Mouse (Mus musculus): ENCODE measurements around the gene Tspear. TPM values are rescaled to one million over a fixed set of nuclear protein-coding genes. Genes with fewer than 3 reads are reported as not detected.
"Not testable (repeated sequence)": the region's sequence is repeated elsewhere in the genome, so short reads cannot be mapped to it uniquely, and the experiment has no call there.

Gene Tspear
- polyA plus RNA-seq, 1 experiment: 0.55 TPM

GRCm38 (mm10) chr10:77728280-77728679, 41.9 kb downstream of the Tspear start:
- Histone ChIP-seq H3K27me3 (ENCODE audit: control insufficient read depth, insufficient read depth, low read length) (no peaks in the 10 kb centered on the region), H3K4me3 (ENCODE audit: extremely low read depth, insufficient read depth, insufficient read length) (no peak overlapping the region), H3K27ac (ENCODE audit: insufficient read depth, low read length) (no peak overlapping the region), H3K36me3 (ENCODE audit: control insufficient read depth, insufficient read depth, low read length) (no peaks in the 10 kb centered on the region), H3K4me1 (ENCODE audit: control insufficient read depth, insufficient read depth, insufficient read length) (no peaks in the 10 kb centered on the region)
- TF ChIP-seq POLR2A (IDR thresholded peaks at IDR 0.05; ENCODE audit: low read depth, low read length): no peak
- DNase-seq (ENCODE audit: low read depth in 1 of 2, low spot score in 2 of 2): no peak
- WGBS: 68% methylated on average over 4 of the region's 4 CpGs

- Histone ChIP-seq H3K27me3 (ENCODE audit: control insufficient read depth, insufficient read depth, low read length) (no peaks in the 10 kb centered on the region), H3K36me3 (ENCODE audit: control insufficient read depth, insufficient read depth, low read length) (no peaks in the 10 kb centered on the region), H3K4me1 (ENCODE audit: control insufficient read depth, insufficient read depth, insufficient read length) (no peaks in the 10 kb centered on the region), H3K4me3 (ENCODE audit: extremely low read depth, insufficient read depth, insufficient read length) (no peak overlapping the region), H3K27ac (ENCODE audit: insufficient read depth, low read length) (no peak overlapping the region)
- 56% methylated on average over 4 of the region's 4 CpGs for WGBS
- no peak for DNase-seq (ENCODE audit: low read depth in 1 of 2, low spot score in 2 of 2)
- TF ChIP-seq POLR2A (IDR thresholded peaks at IDR 0.05; ENCODE audit: low read depth, low read length): no peak
- TF ChIP-seq CTCF (IDR thresholded peaks at IDR 0.05; ENCODE audit: extremely low read depth, insufficient read depth, insufficient read length, insufficient replicate concordance): no peak
These were observed 42.9 kb downstream of the Tspear start for GRCm38 (mm10) chr10:77729241-77729640.

- TF ChIP-seq CTCF (IDR thresholded peaks at IDR 0.05; ENCODE audit: extremely low read depth, insufficient read depth, insufficient read length, insufficient replicate concordance) (no peak), POLR2A (IDR thresholded peaks at IDR 0.05; ENCODE audit: low read depth, low read length) (no peak)
- WGBS: 88% methylated on average over 1 of the region's 1 CpGs
- DNase-seq (ENCODE audit: low read depth in 1 of 2, low spot score in 2 of 2): no peak
- Histone ChIP-seq H3K27ac (ENCODE audit: insufficient read depth, low read length) (no peak overlapping the region), H3K36me3 (ENCODE audit: control insufficient read depth, insufficient read depth, low read length) (no peaks in the 10 kb centered on the region), H3K27me3 (ENCODE audit: control insufficient read depth, insufficient read depth, low read length) (no peaks in the 10 kb centered on the region), H3K4me3 (ENCODE audit: extremely low read depth, insufficient read depth, insufficient read length) (no peak overlapping the region), H3K4me1 (ENCODE audit: control insufficient read depth, insufficient read depth, insufficient read length) (no peaks in the 10 kb centered on the region)
These were observed 49.6 kb downstream of the Tspear start for GRCm38 (mm10) chr10:77735928-77736327.

GRCm38 (mm10) chr10:77738929-77739328, 52.6 kb downstream of the Tspear start:
- no peaks in the 10 kb centered on the region for H3K36me3 ChIP-seq (ENCODE audit: control insufficient read depth, insufficient read depth, low read length)
- 53% methylated on average over 4 of the region's 4 CpGs for WGBS
- no peak overlapping the region for H3K4me3 ChIP-seq (ENCODE audit: extremely low read depth, insufficient read depth, insufficient read length)
- H3K27ac ChIP-seq (ENCODE audit: insufficient read depth, low read length): no peak overlapping the region
- H3K27me3 ChIP-seq (ENCODE audit: control insufficient read depth, insufficient read depth, low read length): no peaks in the 10 kb centered on the region
- H3K4me1 ChIP-seq (ENCODE audit: control insufficient read depth, insufficient read depth, insufficient read length): no peaks in the 10 kb centered on the region
- no peak for TF ChIP-seq POLR2A (IDR thresholded peaks at IDR 0.05; ENCODE audit: low read depth, low read length)
- TF ChIP-seq CTCF (IDR thresholded peaks at IDR 0.05; ENCODE audit: extremely low read depth, insufficient read depth, insufficient read length, insufficient replicate concordance): no peak
- no peak for DNase-seq (ENCODE audit: low read depth in 1 of 2, low spot score in 2 of 2)

- not testable (repeated sequence) for H3K4me1 ChIP-seq (ENCODE audit: control insufficient read depth, insufficient read depth, insufficient read length); H3K27ac ChIP-seq (ENCODE audit: insufficient read depth, low read length); H3K27me3 ChIP-seq (ENCODE audit: control insufficient read depth, insufficient read depth, low read length); DNase-seq (ENCODE audit: low read depth in 1 of 2, low spot score in 2 of 2); H3K36me3 ChIP-seq (ENCODE audit: control insufficient read depth, insufficient read depth, low read length); H3K4me3 ChIP-seq (ENCODE audit: extremely low read depth, insufficient read depth, insufficient read length)
- WGBS: 65% methylated on average over 5 of the region's 5 CpGs
These were observed 55.7 kb downstream of the Tspear start, which contains the start of gene Gm18596 for GRCm38 (mm10) chr10:77741924-77742688. Gene Gm18596, minus strand, starts transcription at chr10:77742638.

GRCm38 (mm10) chr10:77750686-77751085, 64.3 kb downstream of the Tspear start:
- not testable (repeated sequence) for H3K27ac ChIP-seq (ENCODE audit: insufficient read depth, low read length); H3K27me3 ChIP-seq (ENCODE audit: control insufficient read depth, insufficient read depth, low read length); H3K36me3 ChIP-seq (ENCODE audit: control insufficient read depth, insufficient read depth, low read length); H3K4me1 ChIP-seq (ENCODE audit: control insufficient read depth, insufficient read depth, insufficient read length); H3K4me3 ChIP-seq (ENCODE audit: extremely low read depth, insufficient read depth, insufficient read length); DNase-seq (ENCODE audit: low read depth in 1 of 2, low spot score in 2 of 2)
- 80% methylated on average over 1 of the region's 1 CpGs for WGBS

- H3K4me3 ChIP-seq (ENCODE audit: extremely low read depth, insufficient read depth, insufficient read length): not testable (repeated sequence)
These were observed 64.9 kb downstream of the Tspear start, which contains the start of gene Gm9736 for GRCm38 (mm10) chr10:77751254-77751653. Gene Gm9736, minus strand, starts transcription at chr10:77751354.

GRCm38 (mm10) chr10:77752312-77752711, 65.9 kb downstream of the Tspear start:
- not testable (repeated sequence) for H3K4me3 ChIP-seq (ENCODE audit: extremely low read depth, insufficient read depth, insufficient read length); DNase-seq (ENCODE audit: low read depth in 1 of 2, low spot score in 2 of 2); H3K27ac ChIP-seq (ENCODE audit: insufficient read depth, low read length); H3K27me3 ChIP-seq (ENCODE audit: control insufficient read depth, insufficient read depth, low read length); H3K4me1 ChIP-seq (ENCODE audit: control insufficient read depth, insufficient read depth, insufficient read length); H3K36me3 ChIP-seq (ENCODE audit: control insufficient read depth, insufficient read depth, low read length)
- 49% methylated on average over 3 of the region's 3 CpGs for WGBS

More at GRCm38 (mm10) chr10:77751254-77751653, 64.9 kb downstream of the Tspear start, which contains the start of gene Gm9736:
- WGBS: 73% methylated on average over 1 of the region's 1 CpGs
- not testable (repeated sequence) for DNase-seq (ENCODE audit: low read depth in 1 of 2, low spot score in 2 of 2); H3K4me1 ChIP-seq (ENCODE audit: control insufficient read depth, insufficient read depth, insufficient read length); H3K27me3 ChIP-seq (ENCODE audit: control insufficient read depth, insufficient read depth, low read length); H3K36me3 ChIP-seq (ENCODE audit: control insufficient read depth, insufficient read depth, low read length); H3K27ac ChIP-seq (ENCODE audit: insufficient read depth, low read length)
